Mouse (Mus musculus) regulatory T cell (primary cell): ENCODE data around the gene H2-M10.6.
"Not testable (repeated sequence)": the region's sequence is repeated elsewhere in the genome, so short reads cannot be mapped to it uniquely, and the experiment has no call there.

Experiments
- in situ Hi-C: fragments of 300-600 bp; cut with MboI, MseI; formaldehyde crosslinking; loops from one replicate; pipeline ENCODE4 v1.15.1; 2025; ENCODE audit warnings: high pct_unique_total_duplicates

Gene H2-M10.6

GRCm38 (mm10) chr17:36811871-36812270, at the start of gene H2-M10.6:
H2-M10.6 (plus strand) TSS chr17:36812171.
- in situ Hi-C loops: no loop called here

GRCm38 (mm10) chr17:36763816-36764215, 48.2 kb upstream of the H2-M10.6 start:
- in situ Hi-C loops: no loop called here

GRCm38 (mm10) chr17:36764244-36764643, 47.7 kb upstream of the H2-M10.6 start:
- in situ Hi-C loops: not testable (repeated sequence)

GRCm38 (mm10) chr17:36765403-36765802, 46.6 kb upstream of the H2-M10.6 start:
- in situ Hi-C loops: not testable (repeated sequence)

- in situ Hi-C loops: loop anchor here (5.0 to 10.0 kb wide), 2 partner anchors 418 to 470 kb away; no protein-coding TSS in a partner anchor
These were observed 39.4 kb upstream of the H2-M10.6 start, which contains the start of gene H2-M10.5 for GRCm38 (mm10) chr17:36772610-36773009. H2-M10.5 (plus strand) TSS chr17:36772910.

- in situ Hi-C loops: no loop called here
These were observed 30.4 kb upstream of the H2-M10.6 start for GRCm38 (mm10) chr17:36781533-36781932.

- in situ Hi-C loops: not testable (repeated sequence)
These were observed 25.5 kb upstream of the H2-M10.6 start for GRCm38 (mm10) chr17:36786483-36786886.

- in situ Hi-C loops: no loop called here
These were observed 23.6 kb upstream of the H2-M10.6 start for GRCm38 (mm10) chr17:36788351-36788750.

GRCm38 (mm10) chr17:36788801-36789200, 23.2 kb upstream of the H2-M10.6 start:
- in situ Hi-C loops: not testable (repeated sequence)

GRCm38 (mm10) chr17:36799493-36799892, 12.5 kb upstream of the H2-M10.6 start:
- in situ Hi-C loops: no loop called here

GRCm38 (mm10) chr17:36799921-36800462, 12.0 kb upstream of the H2-M10.6 start:
- in situ Hi-C loops: not testable (repeated sequence)

GRCm38 (mm10) chr17:36824005-36824404, 12.0 kb downstream of the H2-M10.6 start:
- in situ Hi-C loops: no loop called here

GRCm38 (mm10) chr17:36825525-36825924, 13.6 kb downstream of the H2-M10.6 start:
- in situ Hi-C loops: no loop called here

- in situ Hi-C loops: not testable (repeated sequence)
These were observed 14.0 kb downstream of the H2-M10.6 start for GRCm38 (mm10) chr17:36826002-36826401.

GRCm38 (mm10) chr17:36828488-36828887, 16.5 kb downstream of the H2-M10.6 start:
- in situ Hi-C loops: no loop called here

GRCm38 (mm10) chr17:36830470-36830869, 18.5 kb downstream of the H2-M10.6 start:
- in situ Hi-C loops: no loop called here

GRCm38 (mm10) chr17:36832694-36833093, 20.7 kb downstream of the H2-M10.6 start:
- in situ Hi-C loops: no loop called here

GRCm38 (mm10) chr17:36835591-36836426, 23.8 kb downstream of the H2-M10.6 start:
- in situ Hi-C loops: no loop called here

- in situ Hi-C loops: no loop called here
These were observed 24.4 kb downstream of the H2-M10.6 start for GRCm38 (mm10) chr17:36836427-36836812.

GRCm38 (mm10) chr17:36836874-36837647, 25.1 kb downstream of the H2-M10.6 start, which contains the start of gene Trim26:
Trim26 (plus strand) TSS chr17:36837134.
- in situ Hi-C loops: no loop called here

- in situ Hi-C loops: no loop called here
These were observed 27.0 kb downstream of the H2-M10.6 start for GRCm38 (mm10) chr17:36839001-36839400.

GRCm38 (mm10) chr17:36839931-36840330, 28.0 kb downstream of the H2-M10.6 start:
- in situ Hi-C loops: no loop called here
